Mouse (Mus musculus) liver, adult 2 months (tissue): ENCODE data around the gene Mnt.

Source experiments
- CTCF ChIP-seq: fragments of 200-500 bp; IDR thresholded peaks from 2 replicates; pipeline ENCODE4 v1.5.1; 2011; ENCODE audit warnings: low read depth, low read length, control low read depth
- POLR2A ChIP-seq: fragments of 200-500 bp; IDR thresholded peaks from 2 replicates; pipeline ENCODE4 v1.6.1; 2011; ENCODE audit warnings: low read length, control low read depth; ENCODE audit not compliant: insufficient read depth; ENCODE audit errors: extremely low read depth

DNA sequence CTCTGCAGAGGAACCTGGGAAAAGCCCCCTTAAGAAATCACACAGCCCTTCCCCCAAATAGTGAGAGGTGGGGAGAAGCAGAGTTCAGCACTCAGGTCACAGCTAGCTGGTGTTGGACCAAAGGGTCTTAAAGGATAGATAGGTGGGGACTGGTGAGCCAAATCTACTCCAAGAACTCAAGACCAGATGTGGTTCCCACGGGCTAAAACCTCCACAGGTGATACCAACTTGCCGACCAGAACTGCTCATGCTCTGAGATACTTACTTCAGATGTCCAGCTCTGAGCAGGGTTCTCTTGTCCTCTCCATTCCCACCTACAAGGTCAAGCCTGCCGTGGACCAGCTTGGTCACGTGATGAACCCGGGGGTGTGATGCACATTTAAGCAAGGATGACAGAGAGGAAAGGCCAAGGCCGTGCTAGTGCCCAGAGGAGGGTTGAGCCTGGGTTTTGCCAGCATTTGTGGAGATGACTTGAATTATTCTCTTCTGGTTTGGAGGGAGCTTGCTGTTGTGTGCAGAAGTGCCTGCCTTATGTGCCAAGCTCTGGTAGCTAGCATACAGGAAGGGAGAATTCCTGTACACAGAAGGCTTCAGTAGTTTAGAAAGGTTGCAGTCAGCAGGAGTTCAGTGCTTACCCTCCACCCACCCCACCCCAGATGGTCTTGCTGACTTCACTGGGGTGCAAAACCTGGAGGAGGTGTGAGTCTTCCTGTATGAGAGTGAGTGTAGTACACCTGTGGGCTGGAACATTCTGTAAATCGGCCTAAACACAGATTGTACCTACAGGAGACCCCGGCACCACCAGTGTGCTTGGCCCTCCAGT lies 3.0 kb downstream of the Mnt start:
- TF ChIP-seq POLR2A: no peak
- TF ChIP-seq CTCF: no peak
